Mouse (Mus musculus) liver, embryonic 14.5 days (tissue): ENCODE measurements around the gene Msi2.

Source experiments
- CTCF ChIP-seq: IDR thresholded peaks from 2 replicates; pipeline ENCODE4 v1.5.1; 2016; ENCODE audit warnings: antibody characterized with exemption, low read depth, control low read depth
- EP300 ChIP-seq: IDR thresholded peaks from 2 replicates; pipeline ENCODE4 v1.6.1; 2016; ENCODE audit warnings: antibody characterized with exemption, low read depth

GRCm38 (mm10) chr11:88431363-88432269, 286.7 kb downstream of the Msi2 start:
- TF ChIP-seq CTCF (no peak), EP300 (no peak)
